Mouse (Mus musculus): ENCODE data around the gene Zkscan17.

Gene Zkscan17

DNA sequence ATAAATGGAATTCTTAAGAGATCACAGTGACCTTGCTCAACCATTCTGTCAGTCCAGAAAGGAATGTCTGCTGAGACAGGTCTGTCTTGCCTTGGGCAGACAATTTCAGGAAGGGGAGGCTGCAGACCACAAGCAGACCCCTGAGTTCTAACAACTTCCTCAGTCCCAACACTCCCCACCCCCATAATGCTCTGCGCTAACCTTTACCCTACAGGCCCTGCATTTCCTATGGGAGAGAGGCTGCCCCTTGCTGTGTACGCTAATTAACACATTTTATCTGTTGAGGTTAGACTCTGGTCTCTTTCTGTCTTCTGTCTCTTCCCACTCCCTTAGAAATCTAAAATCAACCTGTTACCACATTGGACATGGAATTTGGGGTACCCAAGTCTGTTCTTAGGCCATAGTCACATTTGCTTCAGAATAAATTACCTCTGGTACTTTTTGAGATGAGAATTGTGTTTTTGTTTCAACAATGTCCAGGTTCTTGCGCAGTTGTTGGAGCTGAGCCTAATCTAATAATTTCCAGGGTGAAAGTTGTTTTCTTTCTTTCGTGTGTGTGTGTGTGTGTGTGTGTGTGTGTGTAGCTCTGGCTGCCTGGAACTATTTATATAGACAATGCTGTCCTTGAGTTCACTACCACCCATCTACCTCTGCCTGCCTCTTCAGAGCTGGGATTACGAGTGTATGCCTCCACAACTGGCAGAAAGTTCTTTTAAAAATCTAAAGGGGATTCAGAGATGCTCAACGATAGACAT lies 6.6 kb downstream of the Zkscan17 start:
- in situ Hi-C loops (cut with MboI, MseI), result no loop called here

DNA sequence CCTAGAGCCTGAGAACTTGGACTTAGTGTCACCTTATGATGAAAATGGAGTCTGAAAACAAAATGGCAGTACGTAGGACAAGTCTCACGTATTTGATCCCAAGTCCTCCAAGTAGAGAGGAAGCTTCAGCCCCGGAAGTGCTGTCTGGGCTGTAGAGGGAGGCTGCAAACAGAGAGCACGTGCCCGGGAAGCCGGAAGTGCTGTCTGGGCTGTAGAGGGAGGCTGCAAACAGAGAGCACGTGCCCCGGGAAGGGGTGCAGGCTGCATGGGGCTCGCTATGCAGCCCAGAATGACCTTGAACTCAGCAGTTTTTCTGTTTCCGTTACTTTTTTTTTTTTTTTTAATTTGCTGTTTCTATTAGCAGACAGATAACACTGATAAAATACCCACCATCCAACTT lies 8.3 kb downstream of the Zkscan17 start:
- in situ Hi-C loops (cut with MboI, MseI), result no loop called here

DNA sequence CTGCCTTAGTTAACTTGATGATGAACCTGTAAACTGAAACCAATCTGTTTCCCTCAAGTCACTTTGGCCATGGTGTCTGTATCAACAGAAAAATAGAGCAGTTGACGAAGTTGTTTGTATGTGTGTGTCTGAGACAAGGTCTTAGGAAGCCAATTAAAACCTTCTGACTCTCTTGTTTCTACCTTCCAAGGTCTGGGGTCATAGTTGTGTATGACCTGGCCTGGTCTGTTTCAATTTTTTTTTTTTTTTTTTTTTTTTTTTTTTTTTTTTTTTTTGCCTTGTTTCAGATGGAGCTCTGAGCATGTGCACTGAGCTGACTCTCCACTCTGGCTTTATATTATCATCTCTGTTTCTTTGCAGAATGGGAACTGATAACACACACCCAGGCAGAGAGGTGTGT lies 9.1 kb downstream of the Zkscan17 start:
- in situ Hi-C loops (cut with MboI, MseI), result no loop called here

- in situ Hi-C loops (cut with MboI, MseI), result no loop called here
These were observed 11.8 kb downstream of the Zkscan17 start for GRCm38 (mm10) chr11:59514789-59515188.

- in situ Hi-C loops (cut with MboI, MseI), result no loop called here
These were observed 12.2 kb downstream of the Zkscan17 start for GRCm38 (mm10) chr11:59514381-59514780.

- in situ Hi-C loops (cut with MboI, MseI), result no loop called here
These were observed 13.0 kb downstream of the Zkscan17 start for GRCm38 (mm10) chr11:59513556-59513955.

DNA sequence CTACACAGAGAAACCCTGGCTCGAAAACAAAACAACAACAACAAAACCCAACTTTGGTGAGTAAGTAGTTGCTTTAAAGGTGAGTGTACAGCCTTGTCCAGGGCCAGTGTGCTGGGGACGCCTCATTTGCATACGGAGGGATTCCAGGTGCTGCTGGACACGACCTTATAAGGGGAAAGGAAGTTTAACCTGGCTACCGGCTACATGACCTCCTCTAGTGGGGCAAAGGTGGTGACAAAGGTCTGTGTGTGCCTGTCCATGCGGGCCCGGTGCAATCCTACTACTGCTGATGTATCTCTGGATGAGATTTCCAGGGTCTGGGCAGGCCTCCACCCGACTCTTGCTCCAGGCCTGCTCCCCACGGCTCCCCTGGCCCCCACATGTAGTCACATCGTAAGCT lies 13.8 kb downstream of the Zkscan17 start:
- in situ Hi-C loops (cut with MboI, MseI), result no loop called here

DNA sequence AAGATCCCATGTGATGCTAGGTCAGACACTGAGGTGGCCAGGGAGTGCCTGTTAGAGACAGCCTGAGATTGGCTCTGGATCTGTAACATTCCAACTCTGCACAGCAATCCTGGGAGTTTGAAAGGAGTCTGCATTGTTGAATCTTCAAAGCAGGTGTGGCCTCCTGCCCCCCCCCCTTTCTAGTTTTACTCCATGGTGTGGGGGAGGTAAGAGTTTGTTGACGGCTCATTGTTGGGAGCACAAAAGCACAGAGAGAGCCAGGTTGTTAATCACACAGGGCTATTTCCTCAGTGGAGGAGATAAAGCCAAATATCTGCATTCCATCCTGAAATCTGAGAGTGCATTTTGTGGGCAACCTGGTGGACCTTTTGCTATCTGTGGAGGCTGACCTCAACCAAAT lies 15.0 kb downstream of the Zkscan17 start:
- in situ Hi-C loops (cut with MboI, MseI), result no loop called here

DNA sequence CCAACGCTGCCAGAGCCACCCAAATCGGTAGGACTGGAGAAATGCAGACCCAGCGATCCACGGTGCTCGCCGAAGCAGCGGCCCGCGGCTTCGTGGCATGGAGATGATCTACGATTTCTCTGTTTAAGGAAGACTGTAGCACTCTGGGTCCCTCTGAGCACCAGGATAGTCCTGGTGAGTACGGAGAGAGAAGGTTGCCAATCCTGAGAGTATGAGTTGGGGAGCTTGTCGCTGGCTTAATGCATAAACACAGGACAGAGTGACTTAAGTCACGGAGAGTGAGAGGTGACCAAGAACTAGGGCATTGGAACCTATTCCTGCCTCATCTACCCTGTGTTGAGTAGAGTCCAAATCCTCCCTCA lies 19.9 kb downstream of the Zkscan17 start:
- in situ Hi-C loops (cut with MboI, MseI), result no loop called here

- in situ Hi-C loops (cut with MboI, MseI), result no loop called here
These were observed 20.5 kb downstream of the Zkscan17 start for GRCm38 (mm10) chr11:59505839-59506712.

GRCm38 (mm10) chr11:59505351-59505838 lies 21.2 kb downstream of the Zkscan17 start:
- in situ Hi-C loops (cut with MboI, MseI), result no loop called here

DNA sequence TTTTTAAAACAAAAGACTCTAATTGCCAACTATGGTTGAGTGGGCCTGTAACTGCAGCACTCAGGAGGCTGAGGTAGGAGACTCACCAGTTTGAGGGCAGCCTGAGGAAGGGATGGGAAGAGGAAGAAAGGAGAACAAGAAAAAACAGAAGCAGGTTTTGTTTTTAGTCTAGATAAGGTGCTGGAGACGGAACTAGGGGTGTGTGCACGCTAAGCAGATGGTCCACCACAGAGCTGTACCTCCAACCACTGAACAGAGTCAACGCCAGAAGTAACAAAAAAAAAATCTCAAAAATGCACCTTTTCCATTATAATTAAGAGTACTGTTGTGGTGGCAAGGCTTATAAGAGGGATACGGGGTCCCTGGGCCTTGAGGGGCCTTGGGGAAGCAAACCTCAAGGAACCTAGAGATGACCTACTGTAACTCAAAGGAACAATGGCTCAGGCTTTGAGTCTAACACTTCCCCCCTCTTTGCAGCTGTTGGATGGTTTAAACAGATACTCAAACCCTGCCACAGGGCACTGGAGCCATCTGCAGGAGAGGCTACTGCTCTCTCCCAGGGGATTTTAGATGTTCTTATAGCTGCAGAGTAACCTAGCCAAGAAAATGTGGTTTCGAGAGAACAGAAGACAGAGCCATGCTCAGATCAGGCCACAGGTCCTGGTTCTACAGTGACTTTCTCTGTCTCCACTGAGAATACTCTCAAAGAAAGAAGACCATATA lies 24.4 kb downstream of the Zkscan17 start:
- in situ Hi-C loops (cut with MboI, MseI), result no loop called here

- in situ Hi-C loops (cut with MboI, MseI), result loop anchor here (10.0 kb wide), 1 partner anchor 1937 kb away; no protein-coding TSS in a partner anchor
These were observed 28.8 kb downstream of the Zkscan17 start for GRCm38 (mm10) chr11:59497747-59498146.

DNA sequence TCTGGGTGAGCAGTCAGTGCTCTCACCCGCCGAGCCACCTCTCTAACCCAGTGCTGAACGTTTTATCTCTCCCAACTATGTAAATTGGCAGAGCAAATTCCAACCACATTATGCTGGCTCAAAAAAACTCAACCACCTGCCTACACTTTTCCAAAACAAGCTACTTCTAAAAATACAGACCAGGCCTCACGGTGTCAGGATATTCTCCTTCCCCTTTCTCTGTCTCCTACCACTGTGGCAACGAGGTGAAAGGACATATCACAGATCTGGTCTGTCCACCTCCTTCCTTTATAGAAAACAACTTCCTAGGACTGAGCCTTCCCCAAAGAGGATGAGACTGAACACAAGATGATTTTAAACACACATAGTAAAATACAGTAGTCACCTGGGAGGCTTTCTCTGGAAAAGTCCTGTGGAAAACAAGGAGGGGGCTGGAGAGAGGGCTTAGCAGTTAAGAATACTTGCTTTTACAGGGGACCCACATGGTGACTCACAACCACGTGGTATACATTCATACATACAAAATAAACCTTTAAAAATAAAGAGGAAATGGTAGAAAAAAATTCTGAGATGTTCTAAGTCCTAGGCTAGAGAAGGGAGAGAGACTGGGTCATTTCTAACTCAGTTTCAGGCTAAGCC lies 29.8 kb downstream of the Zkscan17 start:
- in situ Hi-C loops (cut with MboI, MseI), result loop anchor here (10.0 kb wide), 1 partner anchor 1938 kb away; no protein-coding TSS in a partner anchor

GRCm38 (mm10) chr11:59486222-59486621 lies 40.3 kb downstream of the Zkscan17 start:
- in situ Hi-C loops (cut with MboI, MseI), result no loop called here

- in situ Hi-C loops (cut with MboI, MseI), result no loop called here
These were observed 40.9 kb downstream of the Zkscan17 start for GRCm38 (mm10) chr11:59485641-59486040.

GRCm38 (mm10) chr11:59483212-59483611 lies 43.3 kb downstream of the Zkscan17 start:
- in situ Hi-C loops (cut with MboI, MseI), result loop anchor here (5.0 kb wide), 1 partner anchor 181 kb away; no protein-coding TSS in a partner anchor

DNA sequence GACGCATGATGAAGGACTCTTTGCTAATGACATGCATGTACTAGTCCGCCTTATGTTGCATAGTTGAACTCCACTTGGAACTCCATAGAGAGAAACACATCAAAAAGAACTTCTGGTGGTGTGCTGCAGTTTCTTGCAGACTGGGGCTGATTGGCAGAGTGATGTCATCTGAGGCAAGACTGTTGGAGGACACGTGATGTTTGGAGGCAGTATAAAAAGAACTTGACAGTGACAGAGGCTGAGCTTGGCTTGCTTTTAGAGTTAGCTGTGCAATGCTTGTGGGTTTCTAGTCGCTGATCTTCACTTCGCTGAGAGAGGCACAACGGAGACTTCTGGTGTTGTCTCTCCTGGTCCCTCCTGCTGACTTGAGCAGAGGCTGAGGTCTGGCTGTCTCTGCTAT lies 49.3 kb downstream of the Zkscan17 start:
- in situ Hi-C loops (cut with MboI, MseI), result no loop called here

- in situ Hi-C loops (cut with MboI, MseI), result no loop called here
These were observed 54.2 kb downstream of the Zkscan17 start, which contains the start of gene Zfp867 for GRCm38 (mm10) chr11:59472326-59472677. Gene Zfp867 (minus strand): TSS chr11:59472474.

GRCm38 (mm10) chr11:59471413-59472325 lies 54.9 kb downstream of the Zkscan17 start:
- in situ Hi-C loops (cut with MboI, MseI), result no loop called here

Data from T-helper 2 cell (primary cell).